Mouse (Mus musculus) lung, postnatal 0 days (tissue): ENCODE data around the gene Syngap1. TPM values are rescaled to one million over a fixed set of nuclear protein-coding genes. Genes with fewer than 3 reads are reported as not detected.

ENCODE experiments used
- ATAC-seq: fragments of 200-750 bp; cut with Nextera tagmentation; 2 replicates; pipeline ENCODE4 v1.8.0; 2017; ENCODE audit warnings: moderate library complexity
- DNase-seq: peaks from one replicate; pipeline ENCODE4 v3.0.0-alpha.2; 2016; ENCODE audit warnings: low spot score
- H3K27ac ChIP-seq: fragments of 300-500 bp; sonication (generic); 2 replicates; pipeline ENCODE4 v1.5.1; 2014; ENCODE audit warnings: antibody characterized with exemption, mild to moderate bottlenecking, low read length, mixed read lengths
- H3K27me3 ChIP-seq: fragments of 300-500 bp; sonication (generic); replicated peaks from 2 replicates; pipeline ENCODE4 v1.6.1; 2014; ENCODE audit warnings: low read length, mixed read lengths; ENCODE audit not compliant: insufficient read depth
- H3K36me3 ChIP-seq: fragments of 300-500 bp; sonication (generic); 2 replicates; pipeline ENCODE4 v1.6.1; 2014; ENCODE audit warnings: low read length, mixed read lengths; ENCODE audit not compliant: insufficient read depth
- H3K4me1 ChIP-seq: fragments of 300-500 bp; sonication (generic); 2 replicates; pipeline ENCODE4 v1.6.1; 2014; ENCODE audit warnings: antibody characterized with exemption, low read depth, low read length, mixed read lengths; ENCODE audit not compliant: insufficient read depth
- H3K4me2 ChIP-seq: fragments of 300-500 bp; sonication (generic); replicated peaks from 2 replicates; pipeline ENCODE4 v1.6.1; 2014; ENCODE audit warnings: low read depth, mild to moderate bottlenecking, low read length, moderate library complexity, mixed read lengths
- H3K4me3 ChIP-seq: fragments of 300-500 bp; sonication (generic); 2 replicates; pipeline ENCODE4 v1.5.1; 2014; ENCODE audit warnings: low read depth, low read length
- H3K9ac ChIP-seq: fragments of 300-500 bp; sonication (generic); replicated peaks from 2 replicates; pipeline ENCODE4 v1.6.1; 2014; ENCODE audit warnings: low read depth, mild to moderate bottlenecking
- H3K9me3 ChIP-seq: fragments of 300-500 bp; sonication (generic); 2 replicates; pipeline ENCODE4 v1.6.1; 2016; ENCODE audit warnings: low read length, mixed read lengths
- CTCF ChIP-seq: IDR thresholded peaks from 2 replicates; pipeline ENCODE4 v1.5.1; 2016; ENCODE audit warnings: antibody characterized with exemption, mild to moderate bottlenecking
- EP300 ChIP-seq: IDR thresholded peaks from 2 replicates; pipeline ENCODE4 v1.6.1; 2016; ENCODE audit warnings: antibody characterized with exemption, mild to moderate bottlenecking, control low read depth
- WGBS: fragments of 180-500 bp; shearing (Covaris S2); extraction: QIAGEN DNeasy Blood & Tissue Kit; methylation state at CpG from one replicate; pipeline ENCODE4 v1.1.7; 2014; 5-methylcytosine and 5-hydroxymethylcytosine counted together
- polyA plus RNA-seq: library from polyadenylated mRNA; unstranded; fragments of >200 nt; fragmentation: Nextera tagmentation; extraction: Ambion mirVana; gene quantifications from 2 replicates; pipeline ENCODE4 v1.2.1, GENCODE M21; 2015

The Syngap1 gene
- polyA plus RNA-seq, 1 experiment from 2014 or later: 1.0 TPM

DNA sequence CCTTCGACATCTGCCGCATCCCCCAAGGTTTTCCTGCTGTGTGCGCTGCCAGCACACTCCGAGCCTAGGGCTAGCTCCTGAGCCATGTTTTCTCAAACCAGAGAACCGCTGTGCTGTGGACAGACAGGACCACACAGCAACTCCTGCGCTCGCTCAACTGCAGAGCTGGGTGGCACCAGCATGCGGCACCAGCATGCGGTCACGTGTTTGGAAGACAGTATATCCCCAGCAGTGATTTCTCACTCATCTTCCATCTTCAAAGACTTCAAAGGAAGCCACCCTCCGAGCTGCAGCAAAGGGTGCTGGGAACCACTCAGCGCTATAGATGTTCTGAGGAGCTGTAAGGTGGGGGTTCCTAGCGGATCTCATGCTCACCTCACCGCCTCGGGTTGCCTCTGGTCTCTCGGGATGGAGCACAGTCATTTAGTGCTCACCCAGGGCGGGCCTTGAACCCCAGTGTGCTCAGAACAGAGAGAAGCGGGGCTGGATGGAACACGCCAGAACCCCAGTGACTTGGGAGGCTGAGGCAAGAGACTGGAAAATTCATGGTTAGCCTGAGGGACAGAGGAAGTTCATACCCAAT lies 63.9 kb downstream of the Syngap1 start:
- Histone ChIP-seq H3K9ac (no peak overlapping the region), H3K4me3 (no peak overlapping the region), H3K27me3 (no peaks in the 10 kb centered on the region), H3K4me1 (no peaks in the 10 kb centered on the region), H3K9me3 (no peaks in the 10 kb centered on the region), H3K27ac (no peak overlapping the region), H3K36me3 (no peaks in the 10 kb centered on the region), H3K4me2 (no peak overlapping the region)
- WGBS: 37% methylated on average over 19 of the region's 19 CpGs
- DNase-seq (no peak), ATAC-seq (no peak)
- no peak for TF ChIP-seq CTCF
- TF ChIP-seq EP300: no peak

DNA sequence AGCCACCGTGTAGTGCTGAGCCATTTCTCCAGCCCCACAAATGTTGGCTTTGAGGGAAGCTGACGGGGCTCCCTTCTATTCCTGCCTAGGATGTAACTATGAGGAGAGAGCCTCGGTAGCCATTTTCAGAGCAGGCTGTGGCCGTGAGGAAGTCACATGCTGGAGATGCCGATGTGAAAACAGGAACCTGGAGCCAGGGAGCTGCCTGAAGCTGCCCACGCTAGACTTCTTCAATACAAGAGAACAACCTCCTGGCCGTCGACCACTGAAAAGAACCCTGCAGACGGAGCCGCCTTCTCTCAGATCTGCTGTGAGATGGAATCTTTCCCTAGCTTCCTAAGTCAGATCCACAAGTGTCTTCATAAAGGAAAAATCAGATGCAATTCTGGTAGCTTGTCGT lies 64.6 kb downstream of the Syngap1 start:
- no peaks in the 10 kb centered on the region for H3K4me1 ChIP-seq
- no peak overlapping the region for H3K9ac ChIP-seq
- ATAC-seq: no peak
- no peak overlapping the region for H3K27ac ChIP-seq
- TF ChIP-seq CTCF (no peak), EP300 (no peak)
- H3K36me3 ChIP-seq: no peaks in the 10 kb centered on the region
- H3K4me2 ChIP-seq: no peak overlapping the region
- H3K27me3 ChIP-seq: no peaks in the 10 kb centered on the region
- H3K4me3 ChIP-seq: no peak overlapping the region
- 39% methylated on average over 11 of the region's 11 CpGs for WGBS
- H3K9me3 ChIP-seq: no peaks in the 10 kb centered on the region
- DNase-seq: peak; percentile 17

DNA sequence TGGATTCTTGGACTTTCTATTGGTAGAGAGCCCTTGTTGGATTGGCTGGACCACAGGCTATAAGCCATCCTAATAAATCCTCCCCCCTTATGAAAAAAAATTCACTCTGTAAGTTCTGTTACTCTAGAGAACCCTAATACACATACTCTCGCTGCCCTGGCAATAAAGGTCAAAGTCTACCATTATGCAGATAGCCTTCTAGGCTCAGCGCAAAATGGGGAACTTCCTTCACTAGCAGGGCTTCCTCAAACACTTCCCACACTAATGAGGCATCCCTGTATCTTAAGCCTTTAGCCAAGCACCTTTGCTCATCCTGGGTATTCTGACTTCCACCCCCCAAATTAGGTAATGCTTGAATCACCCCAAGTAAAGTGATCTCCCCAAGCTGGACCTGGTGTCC lies 67.2 kb downstream of the Syngap1 start:
- ATAC-seq (no peak), DNase-seq (no peak)
- H3K4me3 ChIP-seq: no peak overlapping the region
- no peak for TF ChIP-seq CTCF
- H3K27ac ChIP-seq: no peak overlapping the region
- no peak overlapping the region for H3K4me2 ChIP-seq
- no peaks in the 10 kb centered on the region for H3K9me3 ChIP-seq
- no peaks in the 10 kb centered on the region for H3K27me3 ChIP-seq
- H3K36me3 ChIP-seq: no peaks in the 10 kb centered on the region
- H3K9ac ChIP-seq: no peak overlapping the region
- WGBS: 68% methylated on average over 2 of the region's 2 CpGs
- H3K4me1 ChIP-seq: no peaks in the 10 kb centered on the region

DNA sequence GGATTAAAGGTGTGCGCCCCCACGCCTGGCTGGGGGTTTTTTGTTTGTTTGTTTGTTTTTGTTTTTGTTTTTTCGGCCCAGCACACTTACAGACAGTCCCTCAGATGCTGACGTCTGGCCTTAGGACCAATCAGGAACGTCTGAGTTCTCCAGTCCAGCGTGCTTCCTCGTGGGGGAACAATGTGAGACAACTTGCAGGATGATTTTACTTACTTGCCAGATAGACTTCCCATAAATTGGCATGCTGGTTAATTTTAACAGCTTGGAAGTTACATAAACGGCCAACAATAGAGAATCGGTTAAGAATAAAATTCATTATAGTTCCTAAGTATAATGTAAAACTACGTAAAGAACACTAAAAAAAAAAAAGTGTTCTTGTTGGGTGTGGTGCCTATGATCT lies 70.1 kb downstream of the Syngap1 start:
- Histone ChIP-seq H3K4me3 (no peak overlapping the region), H3K36me3 (no peaks in the 10 kb centered on the region), H3K9me3 (no peaks in the 10 kb centered on the region), H3K9ac (no peak overlapping the region), H3K27me3 (no peaks in the 10 kb centered on the region), H3K4me1 (no peaks in the 10 kb centered on the region), H3K4me2 (no peak overlapping the region), H3K27ac (no peak overlapping the region)
- ATAC-seq (no peak), DNase-seq (no peak)
- WGBS: 82% methylated on average over 10 of the region's 10 CpGs
- TF ChIP-seq CTCF (no peak), EP300 (no peak)

DNA sequence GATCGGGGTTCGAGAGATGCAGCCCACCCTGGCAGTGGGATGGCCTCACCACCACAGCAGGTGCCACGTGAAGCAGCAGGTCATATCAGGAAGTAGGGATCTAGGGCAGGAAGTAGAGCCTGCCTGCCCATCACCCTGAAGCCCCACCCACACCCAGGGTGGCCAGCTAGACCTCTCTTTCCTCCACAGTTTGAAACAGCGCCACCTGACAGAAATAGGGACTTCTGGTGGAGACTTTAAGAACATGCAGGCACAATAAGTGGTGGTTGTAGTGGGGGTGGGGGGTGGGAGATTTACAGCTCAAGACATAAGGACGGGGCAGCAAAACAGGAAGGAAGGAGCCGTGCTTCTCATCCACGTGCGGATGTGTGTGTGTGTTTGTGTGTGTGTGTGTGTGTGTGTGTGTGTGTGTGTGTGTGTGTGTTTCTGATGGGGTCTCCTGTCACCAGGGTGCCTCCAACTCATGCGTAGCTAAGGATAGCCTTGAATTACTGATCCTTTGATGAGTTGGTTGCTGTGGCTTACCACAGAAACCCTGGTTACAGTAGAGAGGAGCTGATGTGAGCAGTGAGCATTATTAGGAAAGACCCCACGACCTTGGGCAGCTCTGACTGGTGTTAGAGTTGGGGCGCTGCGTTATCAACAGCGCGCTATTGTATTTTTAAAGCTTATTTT lies 71.1 kb downstream of the Syngap1 start:
- ATAC-seq (peak; percentile 59), DNase-seq (peak; percentile 58)
- Histone ChIP-seq H3K4me3 (no peak overlapping the region), H3K36me3 (no peaks in the 10 kb centered on the region), H3K27me3 (no peaks in the 10 kb centered on the region), H3K4me2 (no peak overlapping the region), H3K9me3 (no peaks in the 10 kb centered on the region), H3K9ac (no peak overlapping the region), H3K27ac (no peak overlapping the region), H3K4me1 (no peaks in the 10 kb centered on the region)
- 54% methylated on average over 14 of the region's 14 CpGs for WGBS
- peak; percentile 42 for TF ChIP-seq CTCF
- TF ChIP-seq EP300: no peak

DNA sequence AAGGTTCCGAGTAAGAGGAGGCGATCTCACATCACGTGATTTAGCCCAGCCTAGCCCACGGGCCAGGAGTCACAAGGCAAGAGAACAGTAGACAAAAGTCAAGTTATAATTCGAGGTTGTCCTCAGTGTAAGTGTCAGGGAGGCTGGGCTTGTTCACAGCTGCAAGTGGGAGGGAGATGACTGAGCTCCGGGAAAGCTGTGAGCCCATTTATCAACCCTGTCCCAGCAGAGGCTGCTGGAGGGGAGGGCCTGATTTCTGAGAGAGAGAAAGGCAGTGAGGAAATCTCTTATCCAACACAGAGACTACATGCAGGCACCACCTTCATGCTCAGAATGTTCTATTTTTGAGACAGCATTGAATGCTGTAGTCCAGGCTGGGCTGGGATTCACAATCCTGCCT lies 71.9 kb downstream of the Syngap1 start:
- DNase-seq (peak; percentile 25), ATAC-seq (no peak)

More for the DNA sequence above, 71.9 kb downstream of the Syngap1 start:
- Histone ChIP-seq H3K36me3 (no peaks in the 10 kb centered on the region), H3K27me3 (no peaks in the 10 kb centered on the region), H3K9me3 (no peaks in the 10 kb centered on the region), H3K4me3 (no peak overlapping the region), H3K9ac (no peak overlapping the region), H3K4me1 (0 out of 2 replicates have a peak, but pooled peaks cover 5% of the 10 kb centered on the region), H3K27ac (no peak overlapping the region), H3K4me2 (no peak overlapping the region)
- TF ChIP-seq CTCF (no peak), EP300 (no peak)
- 34% methylated on average over 6 of the region's 6 CpGs for WGBS
